Mouse (Mus musculus) liver, adult 2 months (tissue): ENCODE data around the gene Pkd1l2.

Experiments used
- CTCF ChIP-seq: fragments of 200-500 bp; IDR thresholded peaks from 2 replicates; pipeline ENCODE4 v1.5.1; 2011; ENCODE audit warnings: low read depth, low read length, control low read depth
- POLR2A ChIP-seq: fragments of 200-500 bp; IDR thresholded peaks from 2 replicates; pipeline ENCODE4 v1.6.1; 2011; ENCODE audit warnings: low read length, control low read depth; ENCODE audit not compliant: insufficient read depth; ENCODE audit errors: extremely low read depth

DNA sequence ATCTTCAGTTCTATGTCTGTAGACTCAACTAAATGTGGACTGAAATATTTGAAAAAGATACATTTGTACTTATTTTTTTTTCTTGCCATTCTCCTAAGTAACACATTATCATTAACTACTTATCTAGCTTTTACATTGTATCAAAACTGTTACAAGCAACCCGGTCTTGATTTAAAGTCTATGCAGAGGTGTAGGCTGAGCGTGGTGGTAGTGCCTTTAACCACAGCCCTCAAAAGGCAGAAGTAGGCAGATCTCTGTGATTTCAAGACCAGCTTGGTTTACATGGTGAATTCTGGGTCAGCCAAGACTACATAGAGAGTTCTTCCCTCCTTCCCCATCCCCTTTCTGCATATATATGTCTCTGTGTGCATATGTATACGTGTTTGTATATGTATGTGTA is 38.7 kb downstream of the Pkd1l2 start:
- no peak for TF ChIP-seq CTCF
- TF ChIP-seq POLR2A, result no peak
